In genomic region chr15:88229456-88229855, GRCm38 (mm10) we compare ENCODE assay signal across 18 mouse cellular contexts.
"Had no signal": no experiment of that assay in that cellular context is flagged by ENCODE, and none has a peak within 500 bp of the region (broad histone marks: within the 10 kb centered on the region; RNA-seq: fewer than 3 reads in every experiment).

No protein-coding gene starts in this region.

- H3K27me3 ChIP-seq: midbrain, embryonic 12.5 days; neural tube, embryonic 13.5 days; neural tube, embryonic 15.5 days had no signal

- H3K36me3 ChIP-seq: midbrain, embryonic 10.5 days; midbrain, embryonic 12.5 days; neural tube, embryonic 13.5 days; neural tube, embryonic 15.5 days had no signal

- ATAC-seq: midbrain, embryonic 16.5 days had no signal

- H3K4me1 ChIP-seq: midbrain, embryonic 10.5 days; midbrain, embryonic 12.5 days; neural tube, embryonic 13.5 days; neural tube, embryonic 15.5 days had no signal

- H3K4me3 ChIP-seq: midbrain, embryonic 10.5 days; midbrain, embryonic 12.5 days; myocyte; neural tube, embryonic 13.5 days; neural tube, embryonic 15.5 days had no signal

- H3K27ac ChIP-seq: midbrain, embryonic 10.5 days; midbrain, embryonic 12.5 days; neural tube, embryonic 13.5 days; neural tube, embryonic 15.5 days had no signal

- H3K9ac ChIP-seq: lung, embryonic 14.5 days; midbrain, embryonic 12.5 days; neural tube, embryonic 13.5 days; neural tube, embryonic 15.5 days had no signal

- DNase-seq: lung, adult 18-20 months; lung, embryonic 14.5 days; lung, postnatal 10 days; lung, postnatal 4 days; midbrain, embryonic 14.5 days; right cerebral cortex, adult 18-20 months; right cerebral cortex, postnatal 25 days; right cerebral cortex, postnatal 4 days; spleen, adult 18-20 months; thymus, adult 18-20 months; thymus, postnatal 14 days; thymus, postnatal 36 days had no signal
